Mouse (Mus musculus) lung, embryonic 16.5 days (tissue): ENCODE results near the gene Msi1. TPM values are rescaled to one million over a fixed set of nuclear protein-coding genes. Genes with fewer than 3 reads are reported as not detected.
"Not testable (repeated sequence)": the region's sequence is repeated elsewhere in the genome, so short reads cannot be mapped to it uniquely, and the experiment has no call there.

Experiments
- ATAC-seq: fragments of 200-750 bp; cut with Nextera tagmentation; 2 replicates; pipeline ENCODE4 v1.8.0; 2017; ENCODE audit warnings: low read depth, mild to moderate bottlenecking, moderate library complexity
- H3K27ac ChIP-seq: fragments of 300-500 bp; sonication (generic); 2 replicates; pipeline ENCODE4 v1.5.1; 2014; ENCODE audit warnings: mild to moderate bottlenecking, control low read depth, low read length
- H3K27me3 ChIP-seq: fragments of 300-500 bp; sonication (generic); 2 replicates; pipeline ENCODE4 v1.6.1; 2014; ENCODE audit warnings: low read depth, low read length, mixed read lengths; ENCODE audit not compliant: control insufficient read depth, insufficient read depth
- H3K36me3 ChIP-seq: fragments of 300-500 bp; sonication (generic); 2 replicates; pipeline ENCODE4 v1.6.1; 2014; ENCODE audit warnings: low read length; ENCODE audit not compliant: control insufficient read depth, insufficient read depth
- H3K4me1 ChIP-seq: fragments of 300-500 bp; sonication (generic); replicated peaks from 2 replicates; pipeline ENCODE4 v1.6.1; 2014; ENCODE audit warnings: low read length, mixed read lengths; ENCODE audit not compliant: control insufficient read depth, insufficient read depth
- H3K4me2 ChIP-seq: fragments of 300-500 bp; sonication (generic); 2 replicates; pipeline ENCODE4 v1.6.1; 2014; ENCODE audit warnings: low read depth, low read length, control low read depth
- H3K4me3 ChIP-seq: fragments of 300-500 bp; sonication (generic); 2 replicates; pipeline ENCODE4 v1.5.1; 2014; ENCODE audit warnings: mild to moderate bottlenecking, low read length, control low read depth
- H3K9ac ChIP-seq: fragments of 300-500 bp; sonication (generic); 2 replicates; pipeline ENCODE4 v1.6.1; 2014; ENCODE audit warnings: low read length, control low read depth
- H3K9me3 ChIP-seq: fragments of 300-500 bp; sonication (generic); 2 replicates; pipeline ENCODE4 v1.6.1; 2016; ENCODE audit warnings: low read length; ENCODE audit not compliant: control insufficient read depth
- WGBS: fragments of 180-500 bp; shearing (Covaris S2); extraction: QIAGEN DNeasy Blood & Tissue Kit; methylation state at CpG from one replicate; pipeline ENCODE4 v1.1.7; 2014; 5-methylcytosine and 5-hydroxymethylcytosine counted together
- polyA plus RNA-seq: library from polyadenylated mRNA; unstranded; fragments of >200 nt; fragmentation: Nextera tagmentation; extraction: Ambion mirVana; gene quantifications from 2 replicates; pipeline ENCODE4 v1.2.1, GENCODE M21; 2015

The Msi1 gene
- polyA plus RNA-seq, 1 experiment from 2014 or later = 6.0 TPM

DNA sequence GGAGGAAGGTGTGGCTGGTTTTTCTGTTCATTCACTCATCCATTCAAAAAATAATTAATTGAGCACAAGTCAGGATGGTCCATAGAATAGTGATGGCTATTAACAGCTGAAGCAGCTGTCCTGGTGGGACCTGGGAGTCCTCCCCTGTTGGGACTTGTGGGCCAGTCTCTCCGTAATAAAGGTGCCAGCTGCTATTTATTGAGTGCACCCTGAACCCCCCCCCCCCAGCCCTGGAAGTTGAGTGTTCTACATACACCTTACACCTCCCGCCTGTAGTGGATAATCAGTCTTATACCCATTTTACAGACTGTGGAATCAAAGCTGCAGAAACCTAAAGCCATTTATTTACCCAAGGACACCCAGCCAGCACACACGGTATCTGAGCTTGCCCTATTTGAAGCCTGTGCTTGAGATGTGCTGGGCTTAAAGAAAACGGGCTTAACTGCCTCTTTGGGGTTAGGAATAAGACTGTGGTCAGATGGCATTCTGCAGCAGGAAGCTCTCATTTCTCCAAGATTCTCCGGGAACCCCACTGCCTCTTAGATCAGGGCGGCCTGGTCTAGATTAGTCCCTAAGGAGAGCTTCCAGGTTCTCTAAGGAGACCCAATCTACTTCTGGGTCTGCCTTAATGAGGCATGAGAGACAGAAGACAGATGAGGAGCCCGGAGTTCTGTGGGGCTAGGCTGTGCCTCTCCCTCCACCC lies 8.0 kb downstream of the Msi1 start:
- Histone ChIP-seq H3K36me3 (0 out of 2 replicates have a peak, but pooled peaks cover 2% of the 10 kb centered on the region), H3K27me3 (no peaks in the 10 kb centered on the region), H3K4me3 (no peak overlapping the region), H3K9me3 (no peaks in the 10 kb centered on the region), H3K9ac (peak overlapping the region; percentile 80), H3K4me2 (no peak overlapping the region), H3K27ac (no peak overlapping the region), H3K4me1 (peaks cover 16% of the 10 kb centered on the region)
- 70% methylated on average over 7 of the region's 7 CpGs for WGBS
- ATAC-seq = no peak

GRCm38 (mm10) chr5:115437945-115438315 lies 8.5 kb downstream of the Msi1 start:
- Histone ChIP-seq H3K27ac (no peak overlapping the region), H3K27me3 (no peaks in the 10 kb centered on the region), H3K36me3 (no peaks in the 10 kb centered on the region; the same call in 1 of the 2 replicates), H3K4me2 (no peak overlapping the region), H3K9ac (no peak overlapping the region), H3K4me1 (peaks cover 16% of the 10 kb centered on the region), H3K9me3 (no peaks in the 10 kb centered on the region), H3K4me3 (no peak overlapping the region)
- 49% methylated on average over 2 of the region's 2 CpGs for WGBS
- ATAC-seq = no peak

- Histone ChIP-seq H3K4me2 (no peak overlapping the region), H3K27me3 (no peaks in the 10 kb centered on the region), H3K4me3 (no peak overlapping the region), H3K4me1 (peaks cover 16% of the 10 kb centered on the region), H3K27ac (no peak overlapping the region), H3K36me3 (peaks cover 2% of the 10 kb centered on the region), H3K9ac (no peak overlapping the region), H3K9me3 (no peaks in the 10 kb centered on the region)
- ATAC-seq = no peak
- WGBS = 50% methylated on average over 7 of the region's 7 CpGs
Measured at GRCm38 (mm10) chr5:115438667-115439066, 9.3 kb downstream of the Msi1 start.

- ATAC-seq = peak; percentile 41
- H3K9me3 ChIP-seq = no peaks in the 10 kb centered on the region
- H3K4me1 ChIP-seq = peaks cover 7% of the 10 kb centered on the region
- H3K9ac ChIP-seq = no peak overlapping the region
- no peak overlapping the region for H3K4me2 ChIP-seq
- no peak overlapping the region for H3K27ac ChIP-seq
- H3K27me3 ChIP-seq = no peaks in the 10 kb centered on the region
- H3K36me3 ChIP-seq = peaks cover 5% of the 10 kb centered on the region
- WGBS = 42% methylated on average over 14 of the region's 14 CpGs
- H3K4me3 ChIP-seq = no peak overlapping the region
Measured at GRCm38 (mm10) chr5:115441205-115441849, 11.9 kb downstream of the Msi1 start.

DNA sequence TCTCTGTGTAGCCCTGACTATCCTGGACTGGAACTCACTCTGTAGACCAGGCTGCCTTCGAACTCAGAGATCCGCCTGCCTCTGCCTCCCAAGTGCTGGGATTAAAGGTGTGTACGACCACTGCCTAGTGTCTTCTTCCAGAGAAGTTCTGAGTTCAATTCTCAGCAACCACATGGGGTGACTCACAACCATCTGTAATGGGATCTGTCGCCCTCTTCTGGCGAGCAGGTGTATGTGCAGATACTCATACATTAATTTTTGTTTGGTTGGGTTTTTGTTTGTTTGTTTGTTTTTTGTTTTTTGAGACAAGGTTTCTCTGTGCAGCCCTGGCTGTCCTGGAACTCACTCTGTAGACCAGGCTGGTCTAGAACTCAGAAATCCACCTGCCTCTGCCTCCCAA lies 13.3 kb downstream of the Msi1 start:
- not testable (repeated sequence) for H3K4me3 ChIP-seq, H3K27me3 ChIP-seq, H3K9ac ChIP-seq, H3K4me2 ChIP-seq, H3K36me3 ChIP-seq, H3K4me1 ChIP-seq, H3K27ac ChIP-seq, H3K9me3 ChIP-seq, ATAC-seq
- WGBS = 69% methylated on average over 5 of the region's 5 CpGs

DNA sequence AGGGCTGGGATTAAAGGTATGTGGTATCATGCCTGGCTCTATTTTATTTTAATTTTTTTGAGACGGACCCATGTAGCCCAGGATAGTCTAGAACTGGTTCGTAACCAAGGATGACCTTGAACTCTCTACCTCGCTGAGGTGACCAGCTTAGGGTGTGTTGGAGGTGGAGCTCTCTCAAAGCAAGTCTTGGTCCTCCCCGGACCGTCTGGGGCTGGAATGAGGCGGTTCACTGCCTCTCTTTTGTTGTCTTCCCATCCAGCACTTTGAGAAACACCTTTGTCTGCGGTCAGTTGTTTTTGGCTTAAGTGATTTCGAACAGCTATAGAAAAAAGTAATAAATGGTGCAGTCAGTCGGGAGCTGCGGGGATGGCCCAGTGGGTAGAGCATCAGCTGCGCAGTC lies 14.7 kb downstream of the Msi1 start:
- H3K4me1 ChIP-seq = no peaks in the 10 kb centered on the region
- H3K9ac ChIP-seq = no peak overlapping the region
- H3K36me3 ChIP-seq = peaks cover 8% of the 10 kb centered on the region
- no peak overlapping the region for H3K4me2 ChIP-seq
- ATAC-seq = no peak
- WGBS = 90% methylated on average over 11 of the region's 11 CpGs
- no peak overlapping the region for H3K27ac ChIP-seq
- H3K27me3 ChIP-seq = no peaks in the 10 kb centered on the region
- no peak overlapping the region for H3K4me3 ChIP-seq
- H3K9me3 ChIP-seq = no peaks in the 10 kb centered on the region

DNA sequence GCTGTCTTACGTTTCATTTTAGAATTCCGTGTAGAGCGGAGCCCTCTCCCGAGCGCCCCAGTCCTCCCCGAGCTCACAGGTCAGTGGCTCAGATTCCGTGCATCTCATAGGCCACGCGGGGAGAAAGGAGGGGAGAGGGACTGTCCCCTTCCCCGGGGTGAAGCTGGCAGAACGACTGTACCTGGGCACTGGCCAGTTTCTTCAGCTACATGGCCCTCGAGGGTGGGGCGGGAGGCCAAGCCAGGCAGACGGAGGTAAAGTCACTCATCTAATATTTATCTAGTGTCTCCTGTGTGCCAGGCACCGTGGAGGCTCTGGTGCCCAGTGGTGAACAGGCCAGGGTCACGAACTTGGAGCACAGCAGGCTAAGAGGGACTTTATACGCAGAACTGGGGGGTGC lies 17.7 kb downstream of the Msi1 start:
- H3K36me3 ChIP-seq = peaks cover 17% of the 10 kb centered on the region
- no peak overlapping the region for H3K9ac ChIP-seq
- no peaks in the 10 kb centered on the region for H3K9me3 ChIP-seq
- no peak overlapping the region for H3K4me3 ChIP-seq
- peak; percentile 9; the same call in 1 of the 2 replicates for ATAC-seq
- 71% methylated on average over 17 of the region's 17 CpGs for WGBS
- no peaks in the 10 kb centered on the region for H3K27me3 ChIP-seq
- no peaks in the 10 kb centered on the region for H3K4me1 ChIP-seq
- H3K4me2 ChIP-seq = no peak overlapping the region
- no peak overlapping the region for H3K27ac ChIP-seq

- Histone ChIP-seq H3K4me2 (no peak overlapping the region), H3K27ac (no peak overlapping the region), H3K4me3 (no peak overlapping the region), H3K36me3 (peaks cover 15% of the 10 kb centered on the region), H3K9me3 (no peaks in the 10 kb centered on the region), H3K4me1 (no peaks in the 10 kb centered on the region), H3K27me3 (no peaks in the 10 kb centered on the region), H3K9ac (no peak overlapping the region)
- ATAC-seq = no peak
- WGBS = 79% methylated on average over 3 of the region's 3 CpGs
Measured at GRCm38 (mm10) chr5:115449247-115449646, 19.8 kb downstream of the Msi1 start.

- ATAC-seq = no peak
- Histone ChIP-seq H3K27me3 (no peaks in the 10 kb centered on the region), H3K9ac (no peak overlapping the region), H3K36me3 (peaks cover 11% of the 10 kb centered on the region), H3K4me1 (no peaks in the 10 kb centered on the region), H3K4me3 (no peak overlapping the region), H3K9me3 (no peaks in the 10 kb centered on the region), H3K4me2 (no peak overlapping the region), H3K27ac (no peak overlapping the region)
- 79% methylated on average over 27 of the region's 27 CpGs for WGBS
Measured at GRCm38 (mm10) chr5:115450410-115451317, 21.3 kb downstream of the Msi1 start.
